Mouse (Mus musculus): ENCODE measurements around the gene Klf13.

DNA sequence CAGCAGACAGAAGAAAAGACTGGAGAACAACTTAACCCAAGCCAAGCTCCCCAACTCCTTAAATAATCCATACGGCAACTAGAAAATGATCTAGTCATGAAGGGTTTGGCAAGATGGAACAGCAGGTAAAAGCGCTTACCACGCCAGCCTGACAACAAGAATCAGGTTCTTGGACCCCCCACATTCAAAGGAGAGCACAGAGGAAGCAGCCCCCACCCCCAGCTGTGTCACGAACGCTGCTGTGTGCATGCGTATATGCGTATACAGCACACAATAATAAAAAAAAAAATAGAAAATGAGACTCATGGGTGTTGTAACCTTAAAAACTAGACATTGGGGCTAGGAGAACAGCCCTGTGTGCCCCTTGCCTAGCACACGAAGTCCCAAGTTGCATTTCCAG lies 38.8 kb downstream of the Klf13 start:
- TF ChIP-seq CTCF (IDR thresholded peaks at IDR 0.05; ENCODE audit: low read depth) (no peak), EP300 (optimal IDR thresholded peaks at IDR 0.05) (no peak)
